Mouse (Mus musculus) CD8-positive naive resting alpha-beta T cell, adult 2 months (primary cell): ENCODE measurements around the gene Tpsb2.

ENCODE experiments used
- DNase-seq, 2 experiments: peaks; one replicate each; pipeline ENCODE4 v3.0.0; 2022; ENCODE audit warnings: low read depth in 2 of 2, low spot score in 2 of 2

Gene Tpsb2

GRCm38 (mm10) chr17:25405224-25405895 lies 39.3 kb downstream of the Tpsb2 start:
- no peak for DNase-seq

DNA sequence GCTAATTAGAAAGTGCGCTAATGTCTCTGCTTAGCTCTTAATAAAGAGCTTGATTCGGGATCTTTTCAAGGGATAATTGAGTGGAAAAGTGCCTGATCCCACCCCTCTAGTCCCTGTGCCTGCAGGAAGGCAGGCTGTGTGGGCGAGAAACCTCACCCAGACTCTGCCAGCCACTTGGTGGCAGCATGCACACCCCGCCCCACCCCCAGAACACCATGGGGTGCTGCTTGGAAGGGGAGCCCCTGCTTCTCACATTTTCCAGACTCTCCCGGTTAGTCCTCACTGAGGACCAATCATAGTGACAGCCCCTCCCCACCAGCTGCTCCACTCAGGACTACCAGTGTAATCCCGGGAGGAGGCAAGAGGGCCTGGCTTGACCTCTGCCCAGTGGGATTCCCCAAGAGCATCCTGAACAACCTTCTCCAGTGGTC lies 39.9 kb downstream of the Tpsb2 start:
- no peak for DNase-seq

- no peak for DNase-seq
Observed at GRCm38 (mm10) chr17:25407352-25407751, 41.2 kb downstream of the Tpsb2 start.

DNA sequence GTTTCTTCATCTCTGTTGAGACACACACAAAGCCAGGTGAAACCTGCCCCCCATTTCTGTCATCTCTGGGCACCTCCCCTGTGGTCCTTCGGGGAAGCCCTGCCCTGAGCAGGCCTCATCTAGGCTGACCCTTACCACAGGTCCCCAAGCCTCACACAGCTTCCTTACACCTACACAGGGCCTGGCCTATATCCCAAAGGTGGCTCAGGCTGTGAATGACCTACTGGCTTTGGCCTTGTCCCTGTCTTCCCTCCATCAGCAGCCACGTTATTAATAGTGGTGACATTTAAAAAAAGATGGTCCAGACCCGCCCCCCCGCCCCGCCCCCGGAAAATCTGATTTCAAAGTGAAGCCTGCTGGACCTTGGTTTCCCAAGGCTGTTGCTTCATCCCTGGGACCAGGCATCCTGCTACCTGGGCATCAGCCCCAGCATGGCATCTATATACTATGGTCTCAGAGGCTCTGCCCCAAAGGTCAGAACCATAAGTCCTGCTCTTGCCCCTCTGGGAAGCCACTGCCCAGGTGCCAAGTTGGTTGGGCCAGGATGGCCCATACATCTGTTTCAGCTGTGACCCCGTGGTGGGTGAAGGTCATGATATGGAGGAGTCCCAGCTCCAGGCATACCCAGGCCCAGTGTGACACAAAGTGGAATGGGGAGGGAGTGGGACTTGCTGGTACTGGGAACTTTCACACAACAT lies 42.3 kb downstream of the Tpsb2 start:
- DNase-seq, result no peak

- DNase-seq, result no peak
Observed at GRCm38 (mm10) chr17:25409621-25410020, 43.5 kb downstream of the Tpsb2 start.

DNA sequence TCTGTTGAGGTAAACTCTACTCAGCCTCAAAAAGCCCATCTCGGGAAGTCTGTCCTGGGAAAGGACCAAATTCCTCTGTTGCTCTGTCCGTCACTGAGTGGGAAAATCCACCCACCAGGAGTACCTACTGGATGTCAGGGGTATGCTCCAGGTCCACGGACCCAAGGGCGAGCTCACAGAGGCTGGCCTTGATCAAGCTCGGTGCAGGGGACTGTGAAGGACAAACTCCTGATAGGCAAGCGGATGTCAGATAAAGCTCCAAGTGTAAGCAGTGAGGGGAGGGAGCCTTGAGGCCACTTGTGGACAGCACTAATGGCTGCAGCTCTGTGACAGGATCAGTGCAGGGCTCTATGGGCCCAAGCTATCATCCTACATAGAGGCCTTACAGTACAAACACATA lies 44.1 kb downstream of the Tpsb2 start:
- no peak for DNase-seq

GRCm38 (mm10) chr17:25410786-25411185 lies 44.7 kb downstream of the Tpsb2 start:
- DNase-seq, result no peak

DNA sequence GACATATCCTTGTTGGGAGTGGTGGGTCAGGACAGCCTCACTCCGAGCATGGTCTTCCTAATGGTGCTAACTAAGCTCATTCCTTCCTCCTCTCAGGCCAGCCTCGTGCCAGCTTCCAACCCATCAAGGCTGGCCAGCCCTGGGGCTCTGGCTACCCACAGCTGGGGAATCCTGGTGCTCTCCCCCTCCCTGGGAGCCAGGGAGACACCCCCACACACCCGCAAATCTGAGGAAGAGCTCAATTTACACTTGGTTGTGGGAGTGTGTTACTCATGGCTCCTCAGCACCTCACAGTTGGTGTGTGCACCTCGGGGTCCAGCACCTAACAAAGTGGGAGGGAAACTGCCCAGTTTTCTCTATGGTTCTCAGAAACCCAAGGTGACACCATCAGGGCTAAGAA lies 45.1 kb downstream of the Tpsb2 start:
- no peak for DNase-seq

DNA sequence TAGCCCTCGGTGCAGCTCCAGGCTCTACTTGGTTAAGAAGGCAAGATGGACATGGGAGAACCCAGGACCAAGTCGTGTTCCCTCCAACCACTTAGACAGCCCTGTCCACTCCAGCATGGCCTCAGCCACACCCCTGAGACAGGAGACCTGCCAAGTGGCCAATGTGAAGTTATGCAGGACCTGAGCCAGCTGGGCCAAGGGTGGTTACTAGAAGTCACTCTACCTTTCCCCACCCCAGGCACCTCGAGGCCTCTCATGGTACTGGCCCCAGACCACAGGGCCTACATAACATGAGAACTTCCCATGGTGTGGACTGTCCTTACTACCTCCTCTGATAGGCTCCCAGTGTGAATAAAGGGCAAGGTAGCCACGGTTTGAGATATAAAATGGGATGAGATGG lies 48.1 kb downstream of the Tpsb2 start:
- no peak for DNase-seq

DNA sequence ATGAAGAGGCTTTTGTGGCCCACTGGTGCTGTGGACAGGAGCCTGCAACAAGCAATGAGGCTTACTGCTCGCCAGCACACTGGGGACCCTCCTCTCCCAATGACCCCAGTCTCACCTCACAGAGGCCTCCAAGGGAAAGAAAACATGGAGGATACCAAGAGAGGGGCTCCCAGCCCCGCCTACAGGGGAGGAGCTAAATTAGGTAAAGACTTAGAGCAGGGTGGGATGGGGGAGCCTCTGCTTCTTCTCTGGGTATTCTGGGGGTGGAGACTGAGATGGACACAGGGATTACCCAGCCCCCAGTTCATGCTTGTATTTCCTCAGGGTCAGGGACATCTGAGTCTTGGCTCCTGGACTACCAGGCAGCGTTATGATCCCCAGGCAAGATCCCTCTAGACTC lies 48.8 kb downstream of the Tpsb2 start:
- no peak for DNase-seq

DNA sequence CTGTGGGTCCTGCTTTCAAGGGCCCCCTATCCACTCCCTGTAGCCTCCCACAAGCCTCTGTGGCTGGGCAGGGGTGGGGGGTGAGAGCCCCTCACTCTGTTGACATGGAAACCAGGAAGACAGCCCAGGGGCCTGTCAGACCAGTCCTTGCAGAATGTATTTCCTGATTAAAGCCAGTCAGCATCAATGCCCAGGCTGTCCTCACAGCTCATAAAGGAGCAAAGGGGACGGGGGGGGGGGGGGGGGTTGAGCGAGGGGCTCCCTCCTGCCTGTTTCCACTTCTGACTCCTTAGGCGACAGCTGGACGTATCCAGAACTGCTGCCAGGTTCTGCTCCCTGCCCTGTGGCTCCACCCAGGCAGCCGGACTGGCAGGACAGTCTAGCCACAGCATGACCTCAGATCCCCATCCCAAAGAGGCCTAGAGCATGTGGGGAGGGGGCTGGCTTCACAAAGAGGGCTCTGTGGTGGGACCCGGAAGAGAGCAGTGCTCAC lies 49.4 kb downstream of the Tpsb2 start:
- DNase-seq, result no peak

DNA sequence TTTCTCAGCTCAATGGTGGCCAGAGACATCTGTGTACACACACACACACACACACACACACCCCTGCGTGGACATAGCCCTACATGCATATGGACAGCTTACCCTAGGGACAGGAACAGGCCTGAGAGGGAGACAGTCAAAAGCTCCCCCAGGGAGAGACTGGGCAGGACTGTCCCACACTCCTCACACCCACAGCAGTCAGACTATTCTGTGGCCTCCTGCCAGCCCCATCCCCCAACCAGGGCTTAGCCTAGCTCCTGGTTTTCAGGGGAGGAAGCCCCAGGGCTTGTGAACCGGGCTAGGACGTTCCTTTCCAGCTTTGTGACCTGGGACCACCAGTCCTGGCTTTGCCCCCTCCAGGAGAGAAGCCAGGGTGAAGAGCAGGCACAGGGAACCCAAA lies 50.1 kb downstream of the Tpsb2 start:
- no peak for DNase-seq

DNA sequence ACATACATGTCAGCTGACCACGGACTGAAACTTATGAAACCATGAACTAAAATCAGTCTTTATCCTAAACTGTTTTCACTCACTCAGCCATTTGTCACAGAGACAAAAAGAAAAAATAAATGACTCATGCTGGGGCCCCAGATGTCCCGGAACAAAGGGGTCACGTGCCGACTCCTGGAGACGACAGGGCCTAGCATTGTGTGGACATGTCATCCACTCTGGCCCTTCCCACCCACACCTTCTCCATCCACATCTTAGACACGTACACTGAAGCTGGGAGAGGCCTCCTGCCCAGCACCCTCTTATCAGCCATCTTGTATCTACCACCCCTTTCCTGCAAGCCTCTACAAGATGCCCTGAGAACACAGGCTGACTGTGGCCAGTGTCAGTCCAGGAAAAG lies 51.9 kb downstream of the Tpsb2 start:
- DNase-seq, result no peak
